Mouse (Mus musculus) gonadal fat pad, adult 2 months (tissue): ENCODE measurements around the gene Hist1h2ap. TPM values are rescaled to one million over a fixed set of nuclear protein-coding genes. Genes with fewer than 3 reads are reported as not detected.
"Not testable (repeated sequence)": the region's sequence is repeated elsewhere in the genome, so short reads cannot be mapped to it uniquely, and the experiment has no call there.

Experiments used
- DNase-seq: peaks from one replicate; pipeline ENCODE4 v3.0.0-alpha.2; 2012; ENCODE audit warnings: low read depth
- polyA plus RNA-seq: library from polyadenylated mRNA; depleted of rRNA; stranded (reverse); fragments of >200 nt; gene quantifications from 2 replicates; pipeline ENCODE4 v1.2.3, GENCODE M21; 2012; rRNA removed

The Hist1h2ap gene
- 16.8 and 17.6 TPM in 2 replicates for polyA plus RNA-seq

DNA sequence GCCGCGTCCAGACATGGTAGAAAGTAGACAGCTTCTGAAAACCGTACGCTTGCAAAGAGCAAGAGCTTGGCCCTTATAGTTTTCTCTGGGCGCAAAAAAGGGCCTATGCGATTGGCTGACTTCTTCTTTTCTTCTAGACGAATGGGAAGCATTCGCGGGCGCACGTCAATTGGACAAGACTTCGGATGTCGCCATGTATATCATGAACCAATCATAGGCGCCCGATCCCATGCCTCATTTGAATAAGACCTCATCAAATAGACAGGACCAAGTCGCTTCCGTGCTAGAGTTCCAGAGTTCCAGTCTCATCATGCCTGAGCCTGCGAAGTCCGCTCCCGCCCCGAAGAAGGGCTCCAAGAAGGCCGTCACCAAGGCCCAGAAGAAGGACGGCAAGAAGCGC is at the start of gene Hist1h2ap, which contains the start of gene Hist1h2br:
TSS of gene Hist1h2ap (minus strand) at position 47 of the 400 bp plus-strand sequence.
TSS of gene Hist1h2br (plus strand) at position 283 of the 400 bp plus-strand sequence.
- DNase-seq = not testable (repeated sequence)

DNA sequence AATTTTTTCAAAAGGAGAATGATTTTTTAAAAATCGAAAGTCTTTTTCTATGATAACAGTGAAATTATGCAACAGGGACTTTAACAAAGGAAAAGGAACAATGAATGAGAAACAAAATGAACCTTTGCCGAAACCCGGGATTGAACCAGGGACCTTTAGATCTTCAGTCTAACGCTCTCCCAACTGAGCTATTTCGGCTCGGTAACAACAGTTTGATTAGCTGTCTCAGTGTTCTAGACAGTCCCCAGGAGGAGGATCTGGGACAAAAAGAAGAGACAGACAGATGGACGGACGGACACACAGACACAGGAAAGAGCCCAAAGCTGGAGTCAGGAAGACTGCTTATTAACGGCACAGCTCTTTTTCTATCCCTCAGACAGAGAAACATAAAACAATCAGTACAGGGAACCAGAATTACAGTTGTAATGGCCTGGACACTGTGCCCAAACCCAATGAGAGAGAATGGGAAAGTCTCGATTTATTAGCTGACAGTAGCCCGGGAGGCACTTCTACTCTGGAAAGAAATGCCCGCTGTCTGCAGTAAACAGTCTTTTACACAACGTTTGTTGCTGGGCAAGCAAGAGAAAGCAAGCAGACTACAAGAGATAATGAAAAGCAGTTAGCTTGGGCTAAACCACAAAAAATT is 49.6 kb upstream of the Hist1h2ap start:
- DNase-seq = no peak

DNA sequence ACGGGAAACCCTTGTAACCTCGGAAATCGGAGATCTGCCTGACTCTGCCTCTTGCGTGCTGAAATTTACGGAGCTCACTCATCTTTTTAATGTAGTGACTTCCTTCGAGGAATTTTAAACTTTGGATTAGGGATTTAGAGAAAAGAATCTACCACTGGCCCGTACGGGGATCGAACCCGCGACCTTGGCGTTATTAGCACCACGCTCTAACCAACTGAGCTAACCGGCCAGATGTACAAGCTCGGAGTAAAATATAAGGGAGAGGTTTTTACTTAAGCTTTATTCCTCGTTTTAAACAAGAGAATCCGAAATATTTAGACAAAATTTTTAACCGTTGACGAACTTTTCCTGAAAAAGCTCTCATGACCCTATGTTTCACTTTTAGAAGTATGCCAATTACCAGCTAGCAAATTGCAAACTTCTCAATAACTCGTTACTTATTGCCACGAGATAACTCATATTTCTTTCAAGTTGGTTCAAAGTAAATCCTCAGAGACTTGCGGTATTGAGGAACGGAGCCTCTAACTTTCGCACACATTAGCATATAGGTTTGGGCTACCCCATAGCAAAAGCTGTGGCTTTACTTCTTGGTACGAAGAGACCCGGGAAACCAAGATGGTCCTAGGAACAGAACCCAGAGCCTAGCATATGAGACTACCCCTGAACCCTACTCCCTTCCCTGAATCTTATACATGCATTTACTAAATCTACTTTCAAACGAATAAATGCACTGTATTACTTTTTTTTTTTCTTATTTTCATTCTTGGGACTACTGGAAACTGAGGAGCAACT is 48.8 kb upstream of the Hist1h2ap start:
- DNase-seq = no peak

DNA sequence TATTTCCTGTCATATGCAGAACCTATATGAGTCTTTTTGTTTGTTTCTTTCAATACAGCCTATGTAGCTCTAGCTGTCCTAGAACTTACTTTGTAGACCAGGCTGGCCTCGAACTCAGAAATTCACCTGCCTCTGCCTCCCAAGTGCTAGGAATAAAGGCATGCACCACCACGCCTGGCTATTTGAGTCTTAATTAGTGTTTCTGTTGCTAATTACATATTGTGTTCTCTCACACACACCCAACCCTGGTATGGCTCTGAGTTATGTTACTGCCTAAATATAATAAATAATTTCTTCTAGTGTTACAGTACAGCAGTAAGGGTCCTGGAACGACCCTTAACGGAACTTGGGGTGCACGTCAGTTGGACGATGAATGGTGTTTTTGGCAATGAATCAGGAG is 47.4 kb upstream of the Hist1h2ap start:
- no peak for DNase-seq

DNA sequence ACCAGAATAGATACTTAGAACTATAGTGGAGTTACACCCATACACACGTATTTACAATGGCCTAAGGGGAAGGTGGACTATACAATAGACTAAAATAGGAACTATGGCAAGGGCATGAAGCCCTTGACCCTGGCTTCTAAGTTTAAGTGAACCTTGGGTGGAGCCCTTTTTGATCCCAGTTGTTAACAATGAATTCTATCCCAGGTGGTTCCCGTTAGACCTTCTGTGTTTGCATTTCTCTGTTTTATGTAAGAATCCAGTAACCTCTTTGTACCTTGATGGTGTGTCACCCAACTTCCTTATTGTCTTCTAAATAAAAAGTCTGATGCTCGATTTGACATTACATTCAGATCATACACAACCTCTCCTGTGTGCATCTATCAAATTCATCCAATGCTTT is 32.2 kb upstream of the Hist1h2ap start:
- not testable (repeated sequence) for DNase-seq

DNA sequence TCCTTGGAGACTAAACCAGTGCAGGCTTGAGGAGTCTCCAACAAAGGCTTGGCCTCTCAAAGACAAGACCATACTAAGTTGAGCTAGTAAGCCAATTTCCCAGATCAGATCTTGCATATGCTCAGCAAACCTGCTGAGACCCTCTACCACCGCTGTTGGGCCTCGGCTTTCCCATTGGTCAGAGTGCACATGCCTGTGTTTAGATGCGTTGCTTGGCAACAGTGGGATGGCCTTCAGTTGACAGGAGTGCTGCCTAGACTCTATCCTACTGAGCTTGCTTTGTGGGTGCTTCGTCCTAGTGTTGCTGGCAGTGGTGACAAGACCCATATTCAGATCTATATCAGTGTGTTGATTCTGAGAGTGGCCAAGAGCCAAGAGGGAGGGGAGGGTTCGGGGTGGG is 28.3 kb upstream of the Hist1h2ap start:
- DNase-seq = no peak

DNA sequence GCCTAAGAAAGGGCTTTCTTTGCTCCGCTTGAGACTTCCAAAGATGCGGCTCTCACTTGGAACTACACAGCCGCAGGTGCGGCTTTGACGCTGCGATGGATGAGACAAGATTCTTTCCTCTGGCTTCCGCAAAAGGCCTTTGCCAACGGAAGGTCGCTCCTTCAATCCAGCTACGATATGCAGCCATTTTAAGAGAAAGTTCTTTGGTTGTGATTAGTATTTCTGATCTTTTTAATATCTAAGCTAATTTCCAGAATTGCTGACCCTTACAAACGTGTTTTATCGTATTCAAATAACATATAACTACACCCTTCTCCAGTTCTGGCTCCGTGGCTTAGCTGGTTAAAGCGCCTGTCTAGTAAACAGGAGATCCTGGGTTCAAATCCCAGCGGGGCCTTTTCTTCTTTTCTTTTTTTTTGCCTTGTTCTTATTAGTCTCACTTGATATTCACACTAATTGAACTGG is 22.4 kb upstream of the Hist1h2ap start:
- no peak for DNase-seq

DNA sequence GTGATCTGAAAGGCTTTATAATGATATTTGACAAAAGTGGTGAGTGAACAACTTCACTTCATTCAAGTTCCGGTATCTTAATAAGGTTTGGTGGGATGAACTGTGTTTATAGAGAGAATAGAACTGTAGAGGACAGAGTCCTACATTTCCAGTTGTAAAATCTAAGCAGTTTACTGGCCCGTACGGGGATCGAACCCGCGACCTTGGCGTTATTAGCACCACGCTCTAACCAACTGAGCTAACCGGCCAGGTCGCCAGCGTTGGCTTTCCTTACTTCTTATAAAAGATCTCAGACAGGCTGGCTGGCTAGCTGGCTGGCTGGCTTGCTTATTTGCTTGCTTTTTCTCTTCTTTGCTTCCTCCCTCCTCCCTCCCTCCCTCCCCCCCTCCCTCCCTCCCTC is 21.8 kb upstream of the Hist1h2ap start:
- no peak for DNase-seq

DNA sequence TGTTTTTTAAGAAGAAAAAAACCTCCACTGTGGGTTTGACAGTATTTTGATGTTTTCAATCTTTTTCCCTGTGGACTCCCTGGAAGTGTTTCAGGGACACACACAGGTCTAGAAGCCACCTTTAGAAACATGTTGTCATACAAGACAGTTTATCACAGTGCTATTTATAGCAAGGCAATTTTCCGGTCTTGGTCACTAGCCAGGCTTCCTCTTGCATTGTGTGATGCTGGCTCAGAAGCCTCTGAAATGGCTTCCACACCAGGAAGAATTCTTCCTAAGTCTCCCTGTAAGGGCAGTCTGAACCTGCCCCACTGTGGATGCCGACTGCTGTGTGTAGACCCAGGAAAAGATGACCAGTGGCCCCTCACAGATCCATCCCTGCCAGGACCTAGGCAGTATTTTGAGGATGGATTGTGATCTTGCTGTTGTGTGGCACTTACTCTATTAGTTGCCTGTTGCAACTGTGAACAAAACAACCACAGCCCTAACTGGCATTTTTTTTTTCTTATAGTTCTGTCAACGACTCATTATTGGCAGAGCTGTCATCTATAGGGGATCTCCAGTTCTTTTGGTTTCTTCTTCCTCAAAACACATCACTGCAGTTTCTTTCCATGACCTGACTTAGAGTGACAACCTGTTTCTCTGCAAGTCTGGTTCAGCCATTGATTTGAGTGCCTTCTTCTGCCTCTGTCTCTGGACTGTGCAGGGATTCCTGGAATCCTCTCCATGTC is 19.1 kb upstream of the Hist1h2ap start:
- no peak for DNase-seq

DNA sequence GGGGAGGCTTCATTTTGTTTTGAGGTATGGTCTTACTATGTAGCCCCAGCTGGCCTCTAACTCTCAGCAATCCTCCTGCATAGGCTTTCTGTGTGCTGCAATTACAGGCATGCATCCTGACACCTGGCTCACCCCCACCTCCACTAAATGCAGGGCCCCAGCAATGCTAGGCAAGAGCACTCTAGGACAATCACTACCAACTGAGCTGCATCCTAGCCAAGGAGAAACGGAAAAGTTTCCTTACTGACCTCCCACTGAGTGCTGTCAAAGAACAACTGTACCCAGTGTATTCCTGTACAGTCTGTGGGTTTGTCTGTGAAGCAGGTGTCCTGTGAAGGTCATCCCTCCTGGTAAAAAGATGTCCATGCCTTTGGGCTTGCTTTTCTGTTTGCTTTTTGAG is 17.4 kb upstream of the Hist1h2ap start:
- DNase-seq = not testable (repeated sequence)

DNA sequence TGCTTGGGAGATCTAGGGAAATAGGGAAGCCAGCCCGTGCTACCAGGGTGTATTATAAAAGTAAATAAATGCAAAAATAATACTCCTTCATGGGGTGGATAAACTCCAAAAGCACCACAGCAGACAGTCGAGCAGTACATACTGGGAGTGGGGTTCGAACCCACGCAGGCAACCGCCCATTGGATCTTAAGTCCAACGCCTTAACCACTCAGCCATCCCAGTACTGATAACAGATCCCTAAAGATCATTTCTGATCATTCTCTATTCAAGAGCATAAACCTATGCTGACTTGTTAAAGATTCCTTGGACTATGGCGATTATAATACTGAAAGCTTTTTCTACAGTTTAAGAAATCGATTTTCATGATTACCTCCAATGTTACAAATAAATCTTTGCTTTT is 14.6 kb upstream of the Hist1h2ap start:
- no peak for DNase-seq

DNA sequence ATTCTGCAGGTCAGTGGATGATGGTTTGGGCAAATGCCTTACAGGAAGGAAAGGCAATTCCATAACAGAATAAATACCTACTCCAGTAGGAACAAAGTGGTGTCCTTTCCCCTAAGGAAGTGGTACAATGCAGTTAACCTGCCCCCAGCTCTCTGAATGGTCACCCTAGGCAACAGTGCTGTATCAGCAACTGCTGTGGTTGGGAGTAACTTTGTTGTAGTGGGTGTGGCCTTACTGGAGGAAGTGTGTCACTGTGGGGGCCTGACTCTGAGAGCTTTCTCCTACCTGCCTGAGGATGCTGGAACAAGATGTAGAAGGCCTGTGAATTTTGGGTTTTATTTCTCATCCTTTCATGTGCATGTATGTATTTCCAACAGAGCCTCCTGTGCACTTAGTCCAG is 13.0 kb upstream of the Hist1h2ap start:
- DNase-seq = not testable (repeated sequence)

DNA sequence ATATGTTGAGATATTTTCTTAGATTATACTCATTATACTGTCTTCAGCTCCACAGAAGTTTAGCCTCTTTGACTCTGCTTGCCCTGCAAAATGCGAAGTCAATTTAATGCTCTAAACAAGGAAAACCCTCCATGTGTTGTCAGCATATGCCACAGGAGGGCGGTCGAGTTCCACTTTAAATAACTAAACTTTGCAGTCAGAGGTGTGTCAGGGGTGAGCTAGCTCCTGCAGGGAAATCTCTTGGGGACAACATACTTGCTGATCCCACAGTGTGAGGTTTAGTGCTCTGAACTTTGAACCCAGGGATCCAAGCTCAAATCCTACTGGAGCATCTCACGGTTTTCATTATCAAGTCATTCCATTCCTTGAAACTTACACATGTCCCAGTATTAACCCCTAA is 7.2 kb upstream of the Hist1h2ap start:
- DNase-seq = not testable (repeated sequence)

DNA sequence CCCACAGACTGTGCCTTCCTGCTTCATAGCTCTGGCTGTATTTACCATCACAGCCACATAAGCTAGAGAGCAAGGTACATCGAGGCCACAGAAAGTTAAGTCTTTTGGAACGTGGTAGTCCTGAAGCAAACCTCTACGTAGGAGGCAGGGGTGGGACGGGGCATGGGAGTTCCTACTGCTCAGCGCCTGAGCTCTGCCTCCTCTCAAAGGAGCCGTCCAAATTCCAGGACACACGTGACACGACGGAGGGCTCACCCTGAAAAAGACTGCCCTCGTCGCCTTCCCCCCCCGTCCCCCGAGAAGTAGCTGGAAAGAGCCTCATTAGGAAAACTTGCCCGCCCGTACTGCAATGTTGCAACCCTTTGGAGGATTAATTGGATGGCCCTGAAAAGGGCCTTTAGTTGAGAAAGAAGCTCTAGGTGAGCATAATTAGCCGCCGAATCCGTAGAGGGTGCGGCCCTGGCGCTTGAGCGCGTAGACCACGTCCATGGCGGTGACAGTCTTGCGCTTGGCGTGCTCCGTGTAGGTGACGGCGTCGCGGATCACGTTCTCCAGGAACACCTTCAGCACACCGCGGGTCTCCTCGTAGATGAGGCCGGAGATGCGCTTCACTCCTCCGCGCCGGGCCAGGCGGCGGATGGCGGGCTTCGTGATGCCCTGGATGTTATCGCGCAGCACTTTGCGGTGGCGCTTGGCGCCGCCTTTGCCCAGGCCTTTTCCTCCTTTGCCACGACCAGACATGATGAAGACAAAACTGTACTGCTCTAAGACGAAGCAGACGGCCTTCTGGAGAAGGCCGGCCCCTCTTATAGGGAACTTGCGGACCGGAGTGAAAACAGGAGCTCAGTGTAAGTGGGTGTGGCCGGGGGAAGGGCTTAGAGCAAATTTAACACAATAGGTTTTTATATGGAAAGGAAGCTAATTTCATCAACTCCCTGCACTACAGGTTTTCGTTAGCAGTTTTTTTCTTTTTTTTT is 1.6 kb downstream of the Hist1h2ap start, which contains the start of gene Hist1h4n:
TSS of gene Hist1h4n (minus strand) at position 779 of the 977 bp plus-strand sequence.
- not testable (repeated sequence) for DNase-seq

DNA sequence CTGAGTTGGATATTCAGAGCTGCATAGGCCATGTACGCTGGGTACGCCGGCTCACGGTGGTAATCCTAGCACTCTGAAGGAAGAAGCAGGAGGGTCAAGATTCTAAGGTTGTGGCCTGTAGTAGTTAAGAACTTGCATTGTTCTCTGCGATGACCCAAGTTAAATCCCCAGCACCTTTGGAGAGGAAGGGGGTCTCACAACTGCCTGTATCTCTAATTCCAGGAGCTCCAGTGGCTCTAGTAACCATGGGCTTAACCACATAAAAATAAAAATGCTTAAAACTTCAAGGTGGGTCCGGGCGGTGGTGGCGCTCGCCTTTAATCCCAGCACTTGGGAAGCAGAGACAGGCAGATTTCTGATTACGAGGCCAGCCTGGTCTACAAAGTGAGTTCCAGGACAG is 3.0 kb downstream of the Hist1h2ap start:
- no peak for DNase-seq

DNA sequence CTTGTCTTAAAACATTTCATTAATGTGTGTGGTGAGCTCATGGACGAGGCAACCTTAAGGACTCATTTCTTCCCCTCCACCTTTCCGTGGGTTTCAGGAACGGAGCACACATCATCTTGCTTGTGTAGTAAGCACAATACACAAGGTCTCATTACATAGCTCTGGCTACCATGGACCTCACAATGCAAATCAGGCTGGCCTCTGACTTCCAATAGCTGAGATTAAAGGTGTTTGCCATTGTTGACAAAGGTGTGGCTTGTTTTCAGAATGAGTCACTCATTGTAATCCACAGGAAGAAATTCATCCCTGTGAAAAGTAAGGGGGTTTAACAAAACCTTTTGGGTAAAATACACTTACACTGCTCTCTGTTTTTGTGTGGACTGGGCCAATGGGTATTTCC is 4.8 kb downstream of the Hist1h2ap start:
- DNase-seq = no peak

DNA sequence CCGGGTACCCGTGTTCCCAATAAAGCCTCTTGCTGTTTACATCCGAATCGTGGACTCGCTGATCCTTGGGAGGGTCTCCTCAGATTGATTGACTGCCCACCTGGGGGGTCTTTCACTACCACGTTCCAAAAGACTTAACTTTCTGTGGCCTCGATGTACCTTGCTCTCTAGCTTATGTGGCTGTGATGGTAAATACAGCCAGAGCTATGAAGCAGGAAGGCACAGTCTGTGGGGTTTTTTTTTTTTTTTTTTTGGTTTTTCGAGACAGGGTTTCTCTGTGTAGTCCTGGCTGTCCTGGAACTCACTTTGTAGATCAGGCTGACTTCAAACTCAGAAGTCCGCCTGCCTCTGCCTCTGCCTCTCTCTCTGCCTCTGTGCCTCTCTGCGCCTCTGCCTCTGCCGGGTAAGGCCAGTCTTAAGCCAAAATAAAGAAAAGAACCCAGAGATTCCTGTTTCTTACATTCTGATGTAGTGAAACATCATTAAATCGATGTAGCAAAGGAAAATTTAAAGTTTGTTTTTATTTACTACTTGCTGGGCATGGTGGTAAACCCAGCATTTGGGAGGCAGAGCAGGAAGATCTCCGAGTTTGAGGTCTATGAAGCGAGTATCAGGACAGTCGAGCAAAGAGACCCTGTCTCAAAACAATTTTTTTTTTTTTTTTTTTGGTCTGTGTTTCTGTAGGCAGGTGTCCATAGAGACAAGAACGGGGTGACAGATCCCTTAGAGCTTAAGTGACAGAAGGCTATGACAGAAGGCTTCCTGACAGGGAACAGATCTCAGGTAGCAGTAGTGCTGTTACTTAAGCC is 13.0 kb downstream of the Hist1h2ap start:
- DNase-seq = not testable (repeated sequence)

DNA sequence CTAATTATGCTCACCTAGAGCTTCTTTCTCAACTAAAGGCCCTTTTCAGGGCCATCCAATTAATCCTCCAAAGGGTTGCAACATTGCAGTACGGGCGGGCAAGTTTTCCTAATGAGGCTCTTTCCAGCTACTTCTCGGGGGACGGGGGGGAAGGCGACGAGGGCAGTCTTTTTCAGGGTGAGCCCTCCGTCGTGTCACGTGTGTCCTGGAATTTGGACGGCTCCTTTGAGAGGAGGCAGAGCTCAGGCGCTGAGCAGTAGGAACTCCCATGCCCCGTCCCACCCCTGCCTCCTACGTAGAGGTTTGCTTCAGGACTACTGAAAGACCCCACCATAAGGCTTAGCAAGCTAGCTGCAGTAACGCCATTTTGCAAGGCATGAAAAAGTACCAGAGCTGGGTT is 21.2 kb downstream of the Hist1h2ap start:
- DNase-seq = not testable (repeated sequence)

DNA sequence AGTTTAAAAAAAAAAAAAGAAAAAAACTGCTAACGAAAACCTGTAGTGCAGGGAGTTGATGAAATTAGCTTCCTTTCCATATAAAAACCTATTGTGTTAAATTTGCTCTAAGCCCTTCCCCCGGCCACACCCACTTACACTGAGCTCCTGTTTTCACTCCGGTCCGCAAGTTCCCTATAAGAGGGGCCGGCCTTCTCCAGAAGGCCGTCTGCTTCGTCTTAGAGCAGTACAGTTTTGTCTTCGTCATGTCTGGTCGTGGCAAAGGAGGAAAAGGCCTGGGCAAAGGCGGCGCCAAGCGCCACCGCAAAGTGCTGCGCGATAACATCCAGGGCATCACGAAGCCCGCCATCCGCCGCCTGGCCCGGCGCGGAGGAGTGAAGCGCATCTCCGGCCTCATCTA is 21.8 kb downstream of the Hist1h2ap start, which contains the start of gene Hist1h4m:
TSS of gene Hist1h4m (plus strand) at position 208 of the 400 bp plus-strand sequence.
- DNase-seq = not testable (repeated sequence)

DNA sequence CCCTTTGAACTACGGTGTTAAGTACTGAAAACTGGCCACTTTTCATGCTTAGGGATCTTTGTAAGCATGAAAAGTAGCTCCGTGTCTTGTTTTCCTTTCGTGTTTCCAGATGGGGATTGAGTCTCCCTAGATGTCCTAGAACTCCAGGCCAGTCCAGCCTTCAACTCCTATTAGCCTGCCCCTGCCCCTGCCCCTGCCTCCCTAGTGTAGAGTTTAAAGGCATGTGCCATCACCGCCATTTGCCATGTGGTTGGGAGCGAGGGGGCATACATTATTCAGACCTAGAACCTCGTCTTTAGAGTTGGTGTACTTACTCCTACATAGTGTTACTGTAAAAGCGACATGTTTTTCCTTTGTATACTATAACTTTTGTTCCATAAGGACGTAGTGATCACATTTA is 22.2 kb downstream of the Hist1h2ap start:
- not testable (repeated sequence) for DNase-seq
